Mouse (Mus musculus) megakaryocyte, embryonic 14.5 days (primary cell): ENCODE data around the gene Ccdc47.

Experiments used
- FLI1 ChIP-seq: IDR thresholded peaks from 2 replicates; pipeline ENCODE4 v1.6.1; 2012; ENCODE audit warnings: low read length, inconsistent platforms, mixed read lengths
- GATA1 ChIP-seq: IDR thresholded peaks from 3 replicates; pipeline ENCODE4 v1.6.1; 2012; ENCODE audit warnings: mixed read lengths, low read length, inconsistent platforms, borderline replicate concordance

- TF ChIP-seq GATA1 (no peak), FLI1 (no peak)
These were observed 35.7 kb downstream of the Ccdc47 start for GRCm38 (mm10) chr11:106180449-106180801.
